Comparison of ENCODE assay signal across 36 mouse cellular contexts in genomic region chr1:131175189-131175588, GRCm38 (mm10).
"Had no signal": no experiment of that assay in that cellular context is flagged by ENCODE, and none has a peak within 500 bp of the region (broad histone marks: within the 10 kb centered on the region; RNA-seq: fewer than 3 reads in every experiment).

No protein-coding gene starts in this region.

- ATAC-seq: hindbrain, embryonic 16.5 days; hindbrain, postnatal 0 days; inflammation-experienced regulatory T-cells, adult 6 months; intestine, embryonic 15.5 days; intestine, embryonic 16.5 days; intestine, postnatal 0 days had no signal

- H3K27me3 ChIP-seq: heart, embryonic 12.5 days; heart, embryonic 13.5 days; heart, embryonic 15.5 days; hindbrain, embryonic 12.5 days; hindbrain, embryonic 13.5 days; hindbrain, embryonic 15.5 days; intestine, embryonic 15.5 days; kidney, embryonic 15.5 days had no signal

- H3K4me2 ChIP-seq: heart, embryonic 11.5 days; heart, embryonic 12.5 days; heart, embryonic 13.5 days; heart, embryonic 15.5 days; hindbrain, embryonic 12.5 days; hindbrain, embryonic 13.5 days; hindbrain, embryonic 14.5 days; hindbrain, embryonic 15.5 days; intestine, embryonic 15.5 days; kidney, embryonic 15.5 days had no signal

- H3K9ac ChIP-seq: heart, embryonic 12.5 days; heart, embryonic 15.5 days; hindbrain, embryonic 12.5 days; hindbrain, embryonic 13.5 days; hindbrain, embryonic 14.5 days; hindbrain, embryonic 15.5 days; intestine, embryonic 15.5 days; kidney, embryonic 15.5 days had no signal

- H3K27ac ChIP-seq: heart, embryonic 10.5 days; heart, embryonic 13.5 days; heart, embryonic 15.5 days; hindbrain, embryonic 10.5 days; hindbrain, embryonic 12.5 days; hindbrain, embryonic 13.5 days; hindbrain, embryonic 14.5 days; hindbrain, embryonic 15.5 days; hindbrain, postnatal 0 days; intestine, embryonic 15.5 days; kidney, embryonic 15.5 days; kidney, postnatal 0 days; layer of hippocampus, adult 2 months; left cerebral cortex, adult 2 months had no signal

- DNase-seq: heart, postnatal 10 days; heart, postnatal 14 days; heart, postnatal 36 days; heart, postnatal 4 days; kidney, adult 11 months; kidney, adult 18-20 months; kidney, adult 2 months; kidney, adult 8-10 months; kidney, adult 9 months; kidney, postnatal 10 days; kidney, postnatal 14 days; kidney, postnatal 25 days; kidney, postnatal 36 days; kidney, postnatal 4 days; layer of hippocampus, adult 9-11 months; layer of hippocampus, postnatal 36 days had no signal

- H3K4me1 ChIP-seq: heart, embryonic 10.5 days; heart, embryonic 15.5 days; hindbrain, embryonic 12.5 days; hindbrain, embryonic 13.5 days; hindbrain, embryonic 15.5 days; intestine, embryonic 15.5 days; kidney, embryonic 15.5 days had no signal

- H3K9me3 ChIP-seq: heart, embryonic 10.5 days; heart, embryonic 12.5 days; heart, embryonic 13.5 days; heart, embryonic 15.5 days; hindbrain, embryonic 10.5 days; hindbrain, embryonic 12.5 days; hindbrain, embryonic 13.5 days; hindbrain, embryonic 15.5 days; intestine, embryonic 15.5 days; kidney, embryonic 15.5 days had no signal

- H3K4me3 ChIP-seq: heart, embryonic 10.5 days; heart, embryonic 12.5 days; heart, embryonic 13.5 days; heart, embryonic 15.5 days; hindbrain, embryonic 10.5 days; hindbrain, embryonic 12.5 days; hindbrain, embryonic 13.5 days; hindbrain, embryonic 15.5 days; intestine, embryonic 15.5 days; kidney, embryonic 15.5 days; layer of hippocampus, adult 2 months; left cerebral cortex, adult 2 months had no signal
